ENCODE assay signal across 7 mouse cellular contexts in the genomic region with DNA sequence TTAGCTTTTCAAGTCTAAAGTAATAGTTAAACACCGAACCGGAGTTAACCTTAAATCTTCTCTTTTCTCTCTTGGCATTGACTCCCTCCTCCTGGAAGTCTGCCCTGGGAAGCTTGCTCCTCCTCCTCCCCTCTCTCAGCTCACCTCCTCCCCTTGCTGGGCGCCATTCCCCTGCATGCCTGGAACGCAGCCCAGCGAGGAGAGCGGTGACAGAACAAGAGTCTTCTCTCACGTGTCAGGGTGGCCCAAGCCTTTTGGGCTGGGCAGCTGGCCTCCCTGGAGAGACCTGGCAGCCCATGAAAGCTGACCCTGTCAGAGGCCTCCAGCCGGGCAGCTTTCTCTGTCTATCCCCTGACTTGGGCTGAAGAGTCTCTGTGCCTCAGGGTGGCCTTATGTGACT.
DNase-seq lines count a peak whose midpoint lies in the region; ATAC-seq and TF ChIP-seq lines count a peak whose summit lies in the region.

No protein-coding gene starts in this region.

- TF ChIP-seq CTCF in liver, postnatal 0 days (IDR thresholded peaks at IDR 0.05; ENCODE audit: low read depth), result no peak

- no peak overlapping the region for H3K4me3 ChIP-seq in intestine, embryonic 15.5 days (replicated peaks)
- H3K4me3 ChIP-seq in liver, postnatal 0 days (ENCODE audit: low read depth, low read length), result no peak overlapping the region

- DNase-seq in adrenal gland, adult 18-20 months (ENCODE audit: low spot score in 2 of 2), result peak; percentile 60 to 65
- peak; percentile 82 for DNase-seq in brain, adult 2 months (ENCODE audit: low read depth, low spot score)
- DNase-seq in gastrocnemius, postnatal 14 days, result peak; percentile 87
- DNase-seq in liver, postnatal 0 days, result peak; percentile 27
- DNase-seq in right cerebral cortex, adult 2 months (ENCODE audit: low spot score in 2 of 2), result peak; percentile 54 to 66

- peaks cover 33% of the 10 kb centered on the region for H3K4me1 ChIP-seq in intestine, embryonic 15.5 days (replicated peaks)
- peaks cover 16% of the 10 kb centered on the region for H3K4me1 ChIP-seq in liver, postnatal 0 days (ENCODE audit: insufficient read depth)

- WGBS in intestine, embryonic 15.5 days, result 18% methylated on average over 8 of the region's 8 CpGs
- 72% methylated on average over 8 of the region's 8 CpGs for WGBS in liver, postnatal 0 days (ENCODE audit: insufficient replicate concordance)

- intact Hi-C loops in gastrocnemius, postnatal 14 days (cut with DNase I; ENCODE audit: low total_unique reads), result no loop called here

- no peak for TF ChIP-seq EP300 in liver, postnatal 0 days (IDR thresholded peaks at IDR 0.05; ENCODE audit: low read depth)

- peak; percentile 62; the same call in 1 of the 2 replicates for ATAC-seq in intestine, embryonic 15.5 days
- ATAC-seq in liver, postnatal 0 days, result no peak
- no peak for ATAC-seq in monocyte, adult 5-6 weeks (replicated peaks; ENCODE audit: insufficient number of reproducible peaks, low FRiP score, low TSS enrichment, poor library complexity, severe bottlenecking)

- H3K9ac ChIP-seq in intestine, embryonic 15.5 days, result no peak overlapping the region
- H3K9ac ChIP-seq in liver, postnatal 0 days (replicated peaks), result no peak overlapping the region

- no peaks in the 10 kb centered on the region for H3K27me3 ChIP-seq in intestine, embryonic 15.5 days (replicated peaks)
- H3K27me3 ChIP-seq in liver, postnatal 0 days (ENCODE audit: insufficient read depth, low read length), result no peaks in the 10 kb centered on the region

- no peaks in the 10 kb centered on the region for H3K9me3 ChIP-seq in intestine, embryonic 15.5 days
- H3K9me3 ChIP-seq in liver, postnatal 0 days (ENCODE audit: low read length), result no peaks in the 10 kb centered on the region

- H3K27ac ChIP-seq in intestine, embryonic 15.5 days, result peak overlapping the region; percentile 56
- H3K27ac ChIP-seq in liver, postnatal 0 days (ENCODE audit: low read depth), result no peak overlapping the region

- no peaks in the 10 kb centered on the region for H3K36me3 ChIP-seq in intestine, embryonic 15.5 days
- H3K36me3 ChIP-seq in liver, postnatal 0 days (replicated peaks; ENCODE audit: insufficient read depth, low read length), result no peaks in the 10 kb centered on the region

- no peak overlapping the region for H3K4me2 ChIP-seq in intestine, embryonic 15.5 days (replicated peaks)
- H3K4me2 ChIP-seq in liver, postnatal 0 days (ENCODE audit: low read depth, low read length), result no peak overlapping the region

Comparison
In these comparisons a context has a peak if more than half of its experiments do, and no peak if none do; other contexts are left out.
1. DNase-seq: peak in every context shown above with its lines; median percentile 87 in gastrocnemius, postnatal 14 days; 82 in brain, adult 2 months; 62 in adrenal gland, adult 18-20 months; 60 in right cerebral cortex, adult 2 months; 27 in liver, postnatal 0 days.